Mouse (Mus musculus) ES-E14 (cell line): ENCODE measurements around the gene Tmprss5. TPM values are rescaled to one million over a fixed set of nuclear protein-coding genes. Genes with fewer than 3 reads are reported as not detected.

Experiments used
- DNase-seq: peaks from one replicate; pipeline ENCODE4 v3.0.0-alpha.2; 2013; ENCODE audit warnings: low read depth, low spot score
- H3K27ac ChIP-seq: 2 replicates; pipeline ENCODE4 v1.5.1; 2012; ENCODE audit warnings: low read depth, mild to moderate bottlenecking, low read length, moderate library complexity, mixed read lengths; ENCODE audit not compliant: poor library complexity, insufficient read depth, severe bottlenecking
- H3K36me3 ChIP-seq: 2 replicates; pipeline ENCODE4 v1.6.1; 2012; ENCODE audit warnings: mild to moderate bottlenecking, low read length, moderate library complexity, mixed read lengths; ENCODE audit not compliant: control insufficient read depth, poor library complexity, insufficient read depth, severe bottlenecking
- H3K4me1 ChIP-seq, 2 experiments: fragments of 150-350 bp in 1 of 2; sonication (generic) in 1 of 2; 2 replicates each; pipeline ENCODE4 v1.6.1; 2012; ENCODE audit warnings: low read length in 2 of 2, mild to moderate bottlenecking in 1 of 2, mixed read lengths in 1 of 2; ENCODE audit not compliant: control insufficient read depth in 2 of 2, insufficient read depth in 2 of 2, poor library complexity in 1 of 2
- H3K4me3 ChIP-seq, 2 experiments: fragments of 150-350 bp in 1 of 2; sonication (generic) in 1 of 2; 2 replicates each; pipeline ENCODE4 v1.5.1; 2012; ENCODE audit warnings: low read length in 2 of 2, low read depth in 1 of 2, mild to moderate bottlenecking in 1 of 2, mixed read lengths in 1 of 2; ENCODE audit not compliant: insufficient read depth in 1 of 2, poor library complexity in 1 of 2, severe bottlenecking in 1 of 2
- H3K9ac ChIP-seq: 2 replicates; pipeline ENCODE4 v1.6.1; 2012; ENCODE audit warnings: low read depth, mild to moderate bottlenecking, low read length, mixed read lengths; ENCODE audit not compliant: poor library complexity, insufficient read depth, severe bottlenecking
- H3K9me3 ChIP-seq: fragments of 150-350 bp; sonication (generic); 2 replicates; pipeline ENCODE4 v1.6.1; 2012; ENCODE audit warnings: low read depth, mild to moderate bottlenecking, low read length; ENCODE audit not compliant: control insufficient read depth, insufficient read depth
- CHD2 ChIP-seq: IDR thresholded peaks from 2 replicates; pipeline ENCODE4 v1.6.1; 2014; ENCODE audit warnings: mild to moderate bottlenecking, low read depth, low read length, inconsistent platforms
- HCFC1 ChIP-seq: IDR thresholded peaks from 2 replicates; pipeline ENCODE4 v1.6.1; 2012; ENCODE audit warnings: low read length, inconsistent platforms, borderline replicate concordance; ENCODE audit not compliant: insufficient read depth
- MAFK ChIP-seq: IDR thresholded peaks from 2 replicates; pipeline ENCODE4 v1.6.1; 2014; ENCODE audit warnings: mild to moderate bottlenecking, low read depth, low read length, inconsistent platforms; ENCODE audit not compliant: insufficient read depth
- ZC3H11A ChIP-seq: IDR thresholded peaks from 2 replicates; pipeline ENCODE4 v1.6.1; 2012; ENCODE audit warnings: low read depth, mild to moderate bottlenecking, inconsistent platforms, low read length, borderline replicate concordance
- ZNF384 ChIP-seq: IDR thresholded peaks from 2 replicates; pipeline ENCODE4 v1.6.1; 2012; ENCODE audit warnings: low read depth, low read length, inconsistent platforms
- in situ Hi-C, 2 experiments: fragments of 600-800 bp; cut with MboI; formaldehyde crosslinking; loops; one replicate each; pipeline ENCODE4 v1.15.1; 2025; ENCODE audit warnings: low sequenced_read_pairs in 2 of 2, inconsistent platforms in 1 of 2; ENCODE audit not compliant: unreplicated experiment in 2 of 2
- total RNA-seq: library from RNA; depleted of rRNA; stranded (reverse); fragments of 300-350 nt; gene quantifications from 2 replicates; pipeline ENCODE4 v1.2.3, GENCODE M21; 2012

The Tmprss5 gene
- total RNA-seq, 1 experiment = 1.1 TPM

GRCm38 (mm10) chr9:49118271-49118825, 37.3 kb downstream of the Tmprss5 start:
- Histone ChIP-seq H3K4me1 (no peaks in the 10 kb centered on the region), H3K36me3 (no peaks in the 10 kb centered on the region), H3K9ac (no peak overlapping the region), H3K27ac (no peak overlapping the region), H3K4me3 (no peak overlapping the region), H3K9me3 (no peaks in the 10 kb centered on the region)
- TF ChIP-seq ZC3H11A (no peak), MAFK (no peak), ZNF384 (no peak), HCFC1 (no peak), CHD2 (no peak)
- DNase-seq = no peak
- in situ Hi-C loops = no loop called here

DNA sequence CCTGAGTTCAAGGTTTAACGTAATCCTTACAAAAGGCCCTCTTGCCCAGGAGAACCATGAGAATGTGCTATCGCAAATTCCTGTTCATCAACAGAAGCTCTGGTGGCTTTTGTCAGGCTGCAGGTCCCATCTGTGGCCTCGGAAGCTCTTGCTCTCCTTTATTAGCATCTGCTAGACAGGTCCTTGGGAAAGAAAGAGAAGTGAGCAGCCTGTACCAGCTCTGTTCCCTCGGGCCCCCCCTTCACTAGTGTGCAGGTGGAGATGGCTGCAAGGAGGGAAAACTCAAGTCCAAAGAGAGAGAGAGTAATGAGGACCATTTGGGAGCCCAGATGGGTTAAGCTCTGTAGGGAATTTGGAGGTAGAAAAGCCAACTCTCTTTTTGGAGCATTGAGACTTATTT, 38.7 kb downstream of the Tmprss5 start:
- in situ Hi-C loops = no loop called here
- Histone ChIP-seq H3K36me3 (no peaks in the 10 kb centered on the region), H3K4me3 (no peak overlapping the region), H3K9me3 (no peaks in the 10 kb centered on the region), H3K9ac (no peak overlapping the region), H3K4me1 (no peaks in the 10 kb centered on the region), H3K27ac (no peak overlapping the region)
- DNase-seq = no peak
- TF ChIP-seq HCFC1 (no peak), CHD2 (no peak), ZC3H11A (no peak), MAFK (no peak), ZNF384 (no peak)

DNA sequence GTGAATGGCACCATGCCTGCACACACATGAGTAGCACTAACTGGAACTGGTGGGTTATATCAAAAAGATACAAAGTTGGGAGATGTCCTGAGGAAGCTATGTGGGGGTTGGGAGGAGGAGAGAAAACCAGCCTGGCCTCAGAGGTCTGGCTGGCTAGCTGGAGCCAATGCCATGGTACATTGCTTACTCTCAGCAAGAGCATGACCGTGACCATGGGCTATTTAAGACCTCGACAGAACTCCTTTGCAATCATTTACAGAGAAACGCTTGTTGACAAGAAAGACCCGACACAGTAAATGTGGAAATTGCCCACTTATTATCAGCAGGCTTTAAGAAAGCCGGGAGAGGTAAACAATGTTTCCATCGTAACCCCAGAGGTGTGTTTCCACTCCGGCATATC, 44.6 kb downstream of the Tmprss5 start:
- TF ChIP-seq MAFK (no peak), ZC3H11A (no peak), CHD2 (no peak), ZNF384 (no peak), HCFC1 (no peak)
- H3K9me3 ChIP-seq = no peaks in the 10 kb centered on the region
- DNase-seq = no peak
- no peaks in the 10 kb centered on the region for H3K4me1 ChIP-seq
- H3K27ac ChIP-seq = no peak overlapping the region; the same call in 1 of the 2 replicates
- in situ Hi-C loops = no loop called here
- no peaks in the 10 kb centered on the region for H3K36me3 ChIP-seq
- no peak overlapping the region for H3K4me3 ChIP-seq
- no peak overlapping the region for H3K9ac ChIP-seq

DNA sequence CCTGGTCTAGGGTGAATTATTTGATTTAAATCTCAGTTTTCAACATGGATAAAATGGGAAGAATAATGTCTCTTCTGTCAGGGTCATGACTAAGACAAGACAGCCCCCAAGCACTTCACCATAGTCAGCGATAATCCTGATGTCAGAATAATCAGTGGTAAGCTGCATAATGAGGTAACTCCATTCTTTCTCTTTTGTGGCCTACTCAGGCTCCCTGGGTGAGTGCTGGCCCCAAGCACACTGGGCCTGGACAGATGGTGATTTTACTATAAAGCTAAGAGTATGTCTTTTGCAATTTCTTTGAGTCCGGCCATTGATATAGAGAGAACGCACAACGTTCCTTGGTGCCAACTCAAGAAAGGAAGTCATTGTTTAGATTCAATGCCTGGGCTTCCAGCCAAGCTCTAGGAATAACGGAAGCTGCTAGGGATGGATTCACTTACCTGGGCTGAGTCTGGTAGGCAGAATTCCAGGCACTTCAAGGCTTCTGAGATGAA, 49.5 kb downstream of the Tmprss5 start:
- in situ Hi-C loops = no loop called here
- 0 out of 2 replicates have a peak, but pooled peaks cover 2% of the 10 kb centered on the region for H3K9me3 ChIP-seq
- no peaks in the 10 kb centered on the region for H3K4me1 ChIP-seq
- DNase-seq = no peak
- H3K9ac ChIP-seq = no peak overlapping the region
- H3K4me3 ChIP-seq = no peak overlapping the region
- H3K36me3 ChIP-seq = no peaks in the 10 kb centered on the region
- H3K27ac ChIP-seq = no peak overlapping the region
- TF ChIP-seq MAFK (no peak), ZNF384 (no peak), ZC3H11A (no peak), HCFC1 (no peak), CHD2 (no peak)

DNA sequence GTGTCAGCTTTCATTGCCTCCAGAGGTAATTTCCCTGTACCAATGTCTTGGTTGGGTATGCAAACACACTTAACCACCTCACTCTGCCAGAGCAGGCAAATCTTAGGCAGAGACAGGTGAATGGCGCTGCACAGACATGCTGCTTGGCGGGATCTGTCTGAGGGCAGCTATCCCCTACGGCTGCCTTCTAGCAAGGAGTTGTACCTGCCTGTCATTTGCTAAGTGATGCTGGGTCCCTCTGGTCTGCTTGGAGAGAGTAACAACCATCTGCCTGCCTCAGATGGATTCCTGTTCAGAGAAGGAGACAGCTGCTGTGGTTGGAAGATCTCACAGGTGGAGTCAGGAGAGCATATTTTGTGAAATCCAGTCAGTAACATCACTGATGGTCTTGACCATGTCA, 62.8 kb downstream of the Tmprss5 start:
- no peaks in the 10 kb centered on the region for H3K36me3 ChIP-seq

More for the DNA sequence above, 62.8 kb downstream of the Tmprss5 start:
- no peak overlapping the region for H3K9ac ChIP-seq
- in situ Hi-C loops = no loop called here
- no peaks in the 10 kb centered on the region for H3K4me1 ChIP-seq
- H3K9me3 ChIP-seq = no peaks in the 10 kb centered on the region
- no peak overlapping the region for H3K27ac ChIP-seq
- no peak for DNase-seq
- TF ChIP-seq ZNF384 = no peak
- no peak for TF ChIP-seq ZC3H11A
- no peak for TF ChIP-seq CHD2
- TF ChIP-seq MAFK = no peak
- TF ChIP-seq HCFC1 = no peak
- no peak overlapping the region for H3K4me3 ChIP-seq
